Mouse (Mus musculus): Measurements from ENCODE around the gene Tenm2. TPM values are rescaled to one million over a fixed set of nuclear protein-coding genes. Genes with fewer than 3 reads are reported as not detected.

Tenm2 gene
- total and polyA plus RNA-seq, 3 experiments = not detected

- dilution Hi-C loops (cut with MboI; ENCODE audit: extremely low pct_ligation_motif_present, extremely low pct_unique_long_range_greater_than_20kb, low sequenced_read_pairs) (no loop called here), in situ Hi-C loops (cut with MboI; ENCODE audit: low pct_ligation_motif_present, low pct_unique_long_range_greater_than_20kb, low sequenced_read_pairs) (no loop called here)
- no peak overlapping the region for H3K9ac ChIP-seq (ENCODE audit: insufficient read depth, low read depth)
- H3K9me3 ChIP-seq (replicated peaks; ENCODE audit: low read length) = peaks cover 54% of the 10 kb centered on the region
- TF ChIP-seq RAD21 (IDR thresholded peaks at IDR 0.05; ENCODE audit: low read depth, low read length) (no peak), ZMIZ1 (IDR thresholded peaks at IDR 0.05; ENCODE audit: low read depth, low read length) (no peak), IRF4 (IDR thresholded peaks at IDR 0.05; ENCODE audit: low read depth, low read length) (no peak), MEF2A (IDR thresholded peaks at IDR 0.05; ENCODE audit: borderline replicate concordance, low read depth, low read length) (no peak), USF2 (conservative IDR thresholded peaks at IDR 0.05; ENCODE audit: low read depth, low read length) (no peak)
- no peaks in the 10 kb centered on the region for H3K27me3 ChIP-seq (replicated peaks)
- H3K4me1 ChIP-seq (ENCODE audit: control insufficient read depth in 1 of 2, insufficient read depth in 2 of 2) = no peaks in the 10 kb centered on the region
- no peak for DNase-seq (ENCODE audit: extremely low read depth)
- H3K36me3 ChIP-seq (replicated peaks in 1 of 2; ENCODE audit: control insufficient read depth in 1 of 2, insufficient read depth in 1 of 2, low read length in 1 of 2) = no peaks in the 10 kb centered on the region
- H3K4me3 ChIP-seq (replicated peaks in 1 of 3; ENCODE audit: low read depth in 2 of 3, low read length in 2 of 3, poor library complexity in 1 of 3) = no peak overlapping the region
- H3K27ac ChIP-seq (ENCODE audit: insufficient read depth, low read depth) = no peak overlapping the region
- no peaks in the 10 kb centered on the region for H3K79me2 ChIP-seq (replicated peaks; ENCODE audit: control insufficient read depth, extremely low read depth, insufficient read depth, poor library complexity, severe bottlenecking)
- no peak overlapping the region for H3K4me2 ChIP-seq (ENCODE audit: insufficient read depth, low read depth, poor library complexity, severe bottlenecking)
Measured at GRCm38 (mm10) chr11:37011900-37012299, 223.9 kb downstream of the Tenm2 start.

GRCm38 (mm10) chr11:37009243-37009642 lies 226.5 kb downstream of the Tenm2 start:
- Histone ChIP-seq H3K27me3 (replicated peaks) (no peaks in the 10 kb centered on the region), H3K36me3 (replicated peaks in 1 of 2; ENCODE audit: control insufficient read depth in 1 of 2, insufficient read depth in 1 of 2, low read length in 1 of 2) (no peaks in the 10 kb centered on the region), H3K9me3 (replicated peaks; ENCODE audit: low read length) (peaks cover 53% of the 10 kb centered on the region), H3K4me1 (ENCODE audit: control insufficient read depth in 1 of 2, insufficient read depth in 2 of 2) (no peaks in the 10 kb centered on the region), H3K79me2 (replicated peaks; ENCODE audit: control insufficient read depth, extremely low read depth, insufficient read depth, poor library complexity, severe bottlenecking) (no peaks in the 10 kb centered on the region), H3K4me2 (ENCODE audit: insufficient read depth, low read depth, poor library complexity, severe bottlenecking) (no peak overlapping the region), H3K27ac (ENCODE audit: insufficient read depth, low read depth) (no peak overlapping the region), H3K9ac (ENCODE audit: insufficient read depth, low read depth) (no peak overlapping the region), H3K4me3 (replicated peaks in 1 of 3; ENCODE audit: low read depth in 2 of 3, low read length in 2 of 3, poor library complexity in 1 of 3) (no peak overlapping the region)
- dilution Hi-C loops (cut with MboI; ENCODE audit: extremely low pct_ligation_motif_present, extremely low pct_unique_long_range_greater_than_20kb, low sequenced_read_pairs) = no loop called here
- in situ Hi-C loops (cut with MboI; ENCODE audit: low pct_ligation_motif_present, low pct_unique_long_range_greater_than_20kb, low sequenced_read_pairs) = no loop called here
- no peak for DNase-seq (ENCODE audit: extremely low read depth)
- TF ChIP-seq KAT2A (IDR thresholded peaks at IDR 0.05; ENCODE audit: insufficient replicate concordance, low read length) = no peak
- no peak for TF ChIP-seq ELF1 (IDR thresholded peaks at IDR 0.05; ENCODE audit: low read depth, low read length)
- no peak for TF ChIP-seq HCFC1 (IDR thresholded peaks at IDR 0.05; ENCODE audit: low read depth, low read length)
- TF ChIP-seq CTCF (conservative IDR thresholded peaks at IDR 0.05 in 1 of 2, IDR thresholded peaks at IDR 0.05 in 1 of 2; ENCODE audit: low read depth in 2 of 2, low read length in 2 of 2) = no peak
- no peak for TF ChIP-seq GABPA (IDR thresholded peaks at IDR 0.05; ENCODE audit: insufficient replicate concordance, low read depth, low read length)
- no peak for TF ChIP-seq MEF2A (IDR thresholded peaks at IDR 0.05; ENCODE audit: borderline replicate concordance, low read depth, low read length)
- no peak for TF ChIP-seq MXI1 (IDR thresholded peaks at IDR 0.05; ENCODE audit: low read depth, low read length)
- no peak for TF ChIP-seq ZMIZ1 (IDR thresholded peaks at IDR 0.05; ENCODE audit: low read depth, low read length)
- no peak for TF ChIP-seq PAX5 (IDR thresholded peaks at IDR 0.05; ENCODE audit: low read length)
- no peak for TF ChIP-seq SIN3A (IDR thresholded peaks at IDR 0.05; ENCODE audit: low read length)
- TF ChIP-seq UBTF (IDR thresholded peaks at IDR 0.05; ENCODE audit: low read depth, low read length) = no peak
- TF ChIP-seq TBP (conservative IDR thresholded peaks at IDR 0.05; ENCODE audit: low read depth, low read length) = no peak
- TF ChIP-seq CHD1 (IDR thresholded peaks at IDR 0.05; ENCODE audit: low read depth, low read length) = no peak
- no peak for TF ChIP-seq ZKSCAN1 (IDR thresholded peaks at IDR 0.05; ENCODE audit: borderline replicate concordance, low read depth, low read length)
- TF ChIP-seq EP300 (IDR thresholded peaks at IDR 0.05; ENCODE audit: low read length) = no peak
- no peak for TF ChIP-seq MAZ (IDR thresholded peaks at IDR 0.05; ENCODE audit: low read depth, low read length)
- no peak for TF ChIP-seq RAD21 (IDR thresholded peaks at IDR 0.05; ENCODE audit: low read depth, low read length)
